Mouse (Mus musculus): ENCODE data around the gene Pdzd3.

Pdzd3 gene

GRCm38 (mm10) chr9:44249181-44250146, 1.8 kb downstream of the Pdzd3 start:
- peak; percentile 81 to 87 for DNase-seq

GRCm38 (mm10) chr9:44247907-44248306, 3.4 kb downstream of the Pdzd3 start:
- no peak for DNase-seq

GRCm38 (mm10) chr9:44243621-44244020, 7.7 kb downstream of the Pdzd3 start:
- DNase-seq = no peak

GRCm38 (mm10) chr9:44241418-44241817, 9.9 kb downstream of the Pdzd3 start:
- DNase-seq = no peak

- DNase-seq = no peak
These were observed 10.4 kb downstream of the Pdzd3 start for GRCm38 (mm10) chr9:44240911-44241310.

GRCm38 (mm10) chr9:44240399-44240798, 10.9 kb downstream of the Pdzd3 start, which contains the start of gene Ccdc153:
Gene Ccdc153 (plus strand): TSS chr9:44240676.
- DNase-seq = no peak

GRCm38 (mm10) chr9:44239447-44239846, 11.8 kb downstream of the Pdzd3 start:
- DNase-seq = peak; percentile 71 to 76

- no peak for DNase-seq
These were observed 12.6 kb downstream of the Pdzd3 start for GRCm38 (mm10) chr9:44238501-44239190.

- DNase-seq = peak; percentile 24 to 35
These were observed 14.1 kb downstream of the Pdzd3 start for GRCm38 (mm10) chr9:44237128-44237527.

- no peak for DNase-seq
These were observed 14.7 kb downstream of the Pdzd3 start for GRCm38 (mm10) chr9:44236601-44237000.

GRCm38 (mm10) chr9:44234479-44235427, 16.5 kb downstream of the Pdzd3 start:
- peak; percentile 72 to 80 for DNase-seq

GRCm38 (mm10) chr9:44233802-44234478, 17.3 kb downstream of the Pdzd3 start, which contains the start of gene Cbl:
Gene Cbl (minus strand): TSS chr9:44234049.
- DNase-seq = peak; percentile 98 to 99

- DNase-seq = peak in 1 of 2 experiments; percentile 22
These were observed 18.1 kb downstream of the Pdzd3 start for GRCm38 (mm10) chr9:44233021-44233801.

GRCm38 (mm10) chr9:44231609-44232008, 19.7 kb downstream of the Pdzd3 start:
- DNase-seq = no peak

- DNase-seq = no peak
These were observed 25.3 kb downstream of the Pdzd3 start for GRCm38 (mm10) chr9:44225993-44226392.

- no peak for DNase-seq
These were observed 37.7 kb downstream of the Pdzd3 start for GRCm38 (mm10) chr9:44213538-44213937.

GRCm38 (mm10) chr9:44212406-44212805, 38.9 kb downstream of the Pdzd3 start:
- DNase-seq = no peak

GRCm38 (mm10) chr9:44209416-44209815, 41.9 kb downstream of the Pdzd3 start:
- no peak for DNase-seq

- DNase-seq = no peak
These were observed 43.4 kb downstream of the Pdzd3 start for GRCm38 (mm10) chr9:44207840-44208239.

- no peak for DNase-seq
These were observed 50.8 kb downstream of the Pdzd3 start for GRCm38 (mm10) chr9:44200458-44200857.

GRCm38 (mm10) chr9:44199580-44199979, 51.7 kb downstream of the Pdzd3 start:
- DNase-seq = no peak
